Mouse (Mus musculus) granulocyte monocyte progenitor cell, adult 5-6 weeks (primary cell): ENCODE data around the gene Sbf2. TPM values are rescaled to one million over a fixed set of nuclear protein-coding genes. Genes with fewer than 3 reads are reported as not detected.

Experiments
- ATAC-seq: replicated peaks from 2 replicates; pipeline ENCODE4 v1.8.0; 2016; ENCODE audit warnings: mild to moderate bottlenecking, moderate TSS enrichment, inconsistent platforms; ENCODE audit not compliant: poor library complexity, severe bottlenecking
- total RNA-seq, 2 experiments: library from RNA; stranded (forward) in 1 of 2; stranded (reverse) in 1 of 2; fragments of 200-712, 200-1000 nt in 1 of 2; fragments of >200 nt in 1 of 2; fragmentation: Nextera tagmentation in 1 of 2; gene quantifications; 2 replicates each; pipeline ENCODE4 v1.2.3; 2014 to 2017

Gene Sbf2
- total RNA-seq, 2 experiments from 2014 or later: 0.26 TPM; not detected in 1

GRCm38 (mm10) chr7:110285849-110286151, 328.9 kb downstream of the Sbf2 start:
- ATAC-seq: no peak

GRCm38 (mm10) chr7:110285076-110285848, 329.5 kb downstream of the Sbf2 start:
- no peak for ATAC-seq

DNA sequence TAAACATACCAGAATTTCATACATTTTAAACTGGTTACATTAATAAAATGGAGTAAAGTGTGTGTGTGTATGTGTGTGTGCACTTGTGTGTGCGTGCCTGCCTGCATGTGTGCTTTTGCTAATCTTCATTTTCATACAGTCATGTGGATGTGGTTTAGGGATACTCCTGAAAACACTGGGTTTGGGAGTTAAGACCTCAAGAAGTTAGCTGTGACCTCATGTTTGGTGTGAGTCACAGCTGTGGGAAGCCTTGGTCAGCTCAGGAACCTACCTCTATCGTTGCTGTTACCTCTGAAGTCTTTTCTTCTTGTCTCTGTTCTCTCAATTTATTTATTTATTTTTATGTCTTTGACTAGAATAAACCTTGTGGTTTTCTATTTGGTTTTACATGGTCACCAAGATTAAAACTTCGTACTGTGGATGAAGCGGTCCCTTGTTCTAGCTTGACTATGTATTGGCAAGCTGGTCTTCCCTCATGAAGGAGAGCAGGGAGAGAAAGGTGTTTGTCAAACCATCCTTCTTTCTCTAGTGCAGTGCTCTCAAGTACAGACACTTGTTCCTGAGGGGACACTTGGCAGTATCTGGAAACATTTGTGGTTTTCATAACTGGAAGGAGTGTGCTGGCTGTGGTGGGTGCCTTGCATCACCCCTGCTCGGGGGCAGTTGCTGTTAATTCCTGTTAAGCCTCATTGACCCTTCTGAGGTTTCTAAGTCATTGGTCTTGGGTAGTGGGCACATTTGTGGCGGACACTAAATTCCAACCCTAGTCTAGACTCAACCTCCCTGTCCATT, 331.0 kb downstream of the Sbf2 start:
- ATAC-seq: peak; percentile 69

- peak; percentile 41 for ATAC-seq
Observed at GRCm38 (mm10) chr7:110282797-110283196, 331.9 kb downstream of the Sbf2 start.

DNA sequence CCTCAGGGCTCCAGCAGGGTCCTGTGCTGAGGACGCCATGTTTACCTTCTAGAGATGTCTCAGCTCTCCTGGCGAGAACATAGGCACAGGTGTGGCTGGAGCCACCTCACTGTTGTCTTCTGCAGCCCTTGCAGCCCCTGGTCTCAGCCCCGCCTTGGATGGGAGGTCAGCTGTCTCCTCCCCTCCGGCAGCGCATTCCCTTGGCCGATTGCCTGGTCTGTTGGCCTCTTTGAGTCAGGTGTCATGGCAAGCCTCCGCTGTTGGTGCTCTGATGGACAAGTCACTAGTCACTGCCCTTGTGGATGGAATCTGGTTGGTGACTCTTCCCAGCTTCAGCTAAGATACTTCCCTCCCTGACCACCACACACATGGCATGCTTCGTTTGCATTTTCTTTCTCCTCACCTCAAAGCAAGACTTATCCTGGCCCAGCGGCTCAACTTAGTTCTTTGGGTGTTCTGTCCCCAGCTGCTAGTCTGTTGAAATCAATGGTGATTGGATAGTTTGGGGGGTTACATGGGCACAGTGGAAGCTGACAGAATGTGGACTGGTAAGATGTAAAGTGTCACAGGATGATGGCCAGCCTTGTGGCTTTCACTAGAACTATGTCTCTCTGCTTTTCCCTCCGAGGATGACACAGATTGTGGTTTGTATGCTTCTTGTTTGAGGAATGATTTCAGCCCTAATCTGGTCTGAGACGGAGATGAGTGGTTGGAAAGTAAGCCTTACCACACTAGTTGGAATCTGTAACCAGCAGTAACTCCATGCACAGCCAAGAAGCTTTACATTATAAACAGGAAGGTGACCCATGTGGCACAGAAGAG, 333.1 kb downstream of the Sbf2 start:
- ATAC-seq: no peak

DNA sequence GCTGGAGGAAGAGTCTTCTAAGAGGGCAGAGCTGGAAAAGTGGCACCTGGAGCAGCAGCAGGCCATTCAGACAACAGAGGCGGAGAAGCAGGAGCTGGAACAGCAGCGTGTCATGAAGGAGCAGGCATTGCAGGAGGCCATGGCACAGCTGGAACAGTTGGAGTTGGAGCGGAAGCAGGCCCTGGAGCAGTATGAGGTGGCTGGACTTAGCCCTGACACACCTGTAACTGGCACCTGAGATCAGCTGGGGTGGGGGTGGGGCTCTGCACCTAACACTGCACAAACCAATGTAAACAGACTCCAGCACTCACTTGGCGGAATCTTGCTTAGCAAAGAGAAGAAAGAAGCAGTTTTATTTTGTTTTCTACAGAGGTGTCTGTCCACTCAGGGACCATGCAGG, 335.5 kb downstream of the Sbf2 start:
- no peak for ATAC-seq

GRCm38 (mm10) chr7:110277734-110278245, 336.9 kb downstream of the Sbf2 start:
- ATAC-seq: no peak; the same call in 1 of the 2 replicates

DNA sequence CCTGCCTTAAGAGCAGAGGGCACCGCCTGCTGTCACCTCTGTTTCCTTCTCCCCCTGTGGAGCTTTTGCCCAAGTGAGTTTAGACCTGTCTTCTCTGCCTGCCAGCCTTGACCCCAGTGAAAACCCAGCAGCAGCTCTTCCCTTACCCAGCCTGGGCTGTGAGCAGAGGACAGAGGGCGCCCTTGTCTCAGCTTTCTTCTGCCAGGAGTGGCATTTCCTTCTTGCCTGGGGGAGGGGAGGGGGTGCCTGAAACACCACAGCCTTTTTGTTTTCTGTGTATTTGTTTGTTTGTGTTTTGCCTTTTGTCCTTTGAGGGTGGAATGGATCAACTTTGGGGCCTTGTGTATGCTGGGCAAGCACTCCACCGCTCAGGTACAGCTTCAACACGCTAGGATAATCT, 342.3 kb downstream of the Sbf2 start:
- ATAC-seq: no peak

DNA sequence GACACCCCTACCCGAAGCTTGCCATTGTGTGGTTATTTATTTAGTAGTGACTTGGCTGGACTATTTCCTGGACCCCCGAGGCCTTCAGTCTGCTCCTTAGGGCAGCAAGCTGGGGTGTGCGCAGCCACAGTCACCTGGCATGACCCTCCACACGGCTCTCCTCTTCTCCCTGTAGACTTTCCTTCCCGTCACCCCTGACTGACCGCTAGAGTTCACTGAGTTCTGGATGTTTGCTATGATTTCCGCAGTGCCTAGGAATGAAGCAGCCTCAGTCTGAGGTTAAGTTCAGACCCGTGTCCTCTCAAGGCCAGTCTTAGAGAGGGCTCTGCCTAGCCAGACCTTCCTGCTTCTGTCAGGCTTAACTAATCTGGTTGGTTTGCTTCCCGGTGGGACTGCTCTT, 342.9 kb downstream of the Sbf2 start:
- ATAC-seq: no peak

DNA sequence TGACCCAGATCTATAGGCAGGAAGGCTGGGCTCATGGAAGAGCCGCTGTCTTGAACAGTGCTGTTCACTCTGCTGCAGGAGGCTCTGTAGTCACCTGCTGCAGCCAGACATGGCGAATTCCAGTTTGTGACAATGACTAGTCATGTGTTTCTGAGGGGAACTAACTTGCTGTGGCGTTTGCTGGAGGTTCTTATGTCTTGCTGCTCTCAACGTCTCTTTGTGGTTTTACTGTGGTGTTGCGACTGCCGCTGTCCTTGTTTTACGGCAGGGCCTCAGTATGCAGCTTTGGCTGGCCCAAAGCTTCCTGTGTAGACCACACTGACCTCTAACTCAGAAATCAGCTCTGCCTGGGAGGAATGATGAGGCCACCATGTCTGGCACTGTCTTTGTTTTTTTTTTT, 344.3 kb downstream of the Sbf2 start:
- ATAC-seq: peak; percentile 87

DNA sequence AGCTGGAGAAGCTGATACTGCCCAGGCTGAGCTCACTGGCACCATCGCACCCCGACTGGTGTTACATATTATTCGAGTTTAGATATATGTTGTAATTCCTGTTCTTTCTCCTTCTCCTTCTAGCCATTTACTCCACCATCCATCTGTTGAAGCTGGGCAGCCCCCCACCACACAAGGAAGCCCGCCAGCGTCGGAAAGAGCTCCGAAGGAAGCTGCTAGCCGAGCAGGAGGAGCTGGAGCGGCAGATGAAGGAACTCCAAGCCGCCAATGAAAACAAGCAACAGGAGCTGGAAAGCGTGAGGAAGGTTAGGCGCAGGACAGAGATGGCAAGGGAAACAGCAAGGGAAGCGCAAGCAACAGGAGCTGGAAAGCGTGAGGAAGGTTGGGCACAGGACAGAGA, 344.9 kb downstream of the Sbf2 start:
- no peak for ATAC-seq

GRCm38 (mm10) chr7:110268511-110268910, 346.2 kb downstream of the Sbf2 start:
- no peak for ATAC-seq

DNA sequence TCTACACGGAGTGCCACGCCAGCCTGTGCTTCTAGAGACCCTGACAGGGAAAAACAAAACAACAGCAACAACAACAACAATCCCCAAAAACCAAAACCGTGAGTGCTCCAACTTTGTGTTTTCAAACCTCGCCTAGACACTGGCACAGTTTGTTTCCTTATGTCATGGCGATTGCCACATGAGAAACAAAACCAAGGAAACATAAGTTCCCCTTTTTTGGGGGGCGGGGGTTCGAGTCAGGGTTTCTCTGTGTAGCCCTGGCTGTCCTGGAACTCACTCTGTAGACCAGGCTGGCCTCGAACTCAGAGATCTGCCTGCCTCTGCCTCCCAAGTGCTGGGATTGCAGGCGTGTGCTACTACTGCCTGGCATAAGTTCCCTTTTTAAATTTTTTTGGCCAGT, 346.7 kb downstream of the Sbf2 start:
- ATAC-seq: peak; percentile 23; the same call in 1 of the 2 replicates

- no peak for ATAC-seq
Observed at GRCm38 (mm10) chr7:110267014-110267413, 347.7 kb downstream of the Sbf2 start.

DNA sequence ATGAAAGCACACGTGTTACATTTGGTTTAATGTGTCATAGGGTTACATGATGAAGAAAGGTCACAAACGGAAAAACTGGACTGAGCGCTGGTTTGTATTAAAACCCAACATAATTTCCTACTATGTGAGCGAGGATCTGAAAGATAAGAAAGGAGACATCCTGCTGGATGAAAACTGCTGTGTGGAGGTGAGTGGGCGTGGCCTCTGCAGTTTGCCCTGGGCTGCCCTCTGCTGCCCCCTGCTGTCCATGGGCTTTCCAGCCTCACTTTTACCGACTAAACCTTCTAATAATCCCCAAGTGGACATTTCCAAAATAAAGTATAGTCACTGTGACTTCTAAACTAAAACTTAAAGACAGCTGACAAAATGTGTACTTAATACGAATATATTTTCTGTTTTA, 348.9 kb downstream of the Sbf2 start:
- peak; percentile 71 for ATAC-seq

GRCm38 (mm10) chr7:110263474-110263873, 351.2 kb downstream of the Sbf2 start:
- no peak for ATAC-seq

DNA sequence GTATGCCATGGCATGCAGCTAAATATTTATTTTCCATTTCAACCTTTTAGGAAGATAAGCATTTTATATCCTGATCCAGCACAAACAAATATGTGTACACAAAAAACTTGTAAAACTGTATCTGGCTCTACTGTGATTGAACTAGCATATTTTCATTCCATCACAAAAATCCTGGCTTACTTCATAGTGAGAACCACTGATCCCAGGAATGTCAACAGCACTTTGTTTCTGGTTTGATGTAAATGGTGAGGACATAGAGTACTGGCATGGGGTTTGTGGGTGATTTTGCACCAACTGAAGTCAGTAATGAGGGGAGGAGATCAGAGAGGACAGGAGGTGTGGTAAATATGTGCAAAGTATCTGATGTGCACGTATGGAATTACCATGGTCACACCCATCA, 352.1 kb downstream of the Sbf2 start:
- ATAC-seq: no peak

- no peak for ATAC-seq
Observed at GRCm38 (mm10) chr7:110261807-110262206, 352.9 kb downstream of the Sbf2 start.

DNA sequence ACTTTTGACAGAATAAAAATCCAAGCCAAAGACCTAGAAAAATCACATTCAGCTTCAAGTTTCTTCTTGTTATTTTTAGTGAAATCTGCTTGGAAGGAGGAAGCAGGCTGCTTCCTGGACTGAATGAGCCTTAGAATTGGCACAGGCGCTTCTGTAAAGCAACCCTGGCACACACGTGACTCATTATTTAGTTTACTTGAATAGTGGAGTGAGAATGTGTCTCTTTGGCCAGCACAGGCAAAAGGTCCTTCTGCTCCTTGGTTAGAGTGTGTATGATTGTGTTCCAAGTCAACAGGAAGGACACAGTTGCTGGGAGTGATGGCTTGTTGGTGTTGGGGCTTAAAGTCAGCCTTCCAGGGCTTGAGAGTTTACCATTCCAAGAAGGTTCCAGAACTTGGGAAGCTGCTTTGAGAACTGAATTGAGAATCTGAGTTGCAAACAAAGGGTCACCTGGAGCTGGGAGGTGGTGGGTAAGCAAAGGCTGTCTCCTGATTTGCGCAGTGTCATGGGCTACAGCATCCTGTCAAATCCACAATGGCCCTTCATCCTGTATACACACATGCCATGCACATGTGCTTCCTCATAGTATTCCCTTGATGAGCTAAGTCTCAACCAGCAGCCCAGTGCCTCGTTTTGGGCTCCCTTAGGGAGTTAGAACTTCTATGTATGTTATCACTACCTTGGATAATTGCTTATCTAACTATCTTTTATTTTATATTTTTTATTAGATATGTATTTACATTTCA, 354.6 kb downstream of the Sbf2 start:
- peak; percentile 65 for ATAC-seq
